Mouse (Mus musculus) right cerebral cortex, postnatal 4 days (tissue): ENCODE measurements around the gene Specc1l.
"Not testable (repeated sequence)": the region's sequence is repeated elsewhere in the genome, so short reads cannot be mapped to it uniquely, and the experiment has no call there.

ENCODE experiments used
- DNase-seq: peaks from one replicate; pipeline ENCODE4 v3.0.0-alpha.2; 2022

Gene Specc1l

DNA sequence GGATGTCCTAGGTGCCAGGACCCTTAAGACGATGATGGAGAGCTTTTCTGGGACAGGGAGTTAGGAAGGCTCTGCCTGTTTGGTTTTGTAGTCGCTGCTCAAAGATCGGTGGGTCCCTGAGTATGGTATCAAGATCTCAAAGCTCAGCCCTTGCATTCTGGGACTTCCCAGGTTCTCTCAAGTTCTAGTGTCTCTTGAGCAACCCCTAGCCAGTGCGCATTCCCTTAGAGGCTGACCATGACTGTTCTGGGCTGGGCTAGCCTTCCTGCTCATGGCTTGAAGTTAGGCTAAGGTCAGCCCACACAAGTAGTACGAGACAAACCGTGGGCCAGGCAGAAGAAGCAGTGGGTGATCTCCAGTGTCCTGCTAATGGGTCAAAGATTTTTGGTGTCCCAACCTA, 106.3 kb downstream of the Specc1l start:
- DNase-seq: no peak

- no peak for DNase-seq
These were observed 108.4 kb downstream of the Specc1l start for GRCm38 (mm10) chr10:75320321-75320720.

- DNase-seq: no peak
These were observed 111.1 kb downstream of the Specc1l start for GRCm38 (mm10) chr10:75322966-75323365.

DNA sequence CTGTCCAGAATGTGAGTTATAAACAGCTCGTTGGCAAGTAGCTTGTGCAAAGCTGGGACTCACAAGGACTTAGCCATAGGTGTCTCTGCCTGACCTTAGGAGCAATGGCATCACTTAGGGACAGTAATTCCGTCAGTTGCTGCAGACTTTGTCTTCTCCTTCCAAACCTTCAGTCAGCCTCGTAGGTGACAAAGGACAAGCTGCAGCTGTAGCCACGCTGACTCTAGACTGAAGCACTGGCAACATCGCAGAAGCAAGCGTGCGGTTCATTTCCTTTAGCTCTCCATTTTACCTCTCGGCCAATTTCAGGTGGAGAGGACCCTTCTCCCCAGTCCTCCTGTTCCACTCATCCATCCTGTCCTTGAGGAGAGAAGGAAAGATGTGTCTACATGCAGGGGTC, 112.1 kb downstream of the Specc1l start:
- DNase-seq: no peak

- no peak for DNase-seq
These were observed 112.5 kb downstream of the Specc1l start for GRCm38 (mm10) chr10:75324391-75324790.

DNA sequence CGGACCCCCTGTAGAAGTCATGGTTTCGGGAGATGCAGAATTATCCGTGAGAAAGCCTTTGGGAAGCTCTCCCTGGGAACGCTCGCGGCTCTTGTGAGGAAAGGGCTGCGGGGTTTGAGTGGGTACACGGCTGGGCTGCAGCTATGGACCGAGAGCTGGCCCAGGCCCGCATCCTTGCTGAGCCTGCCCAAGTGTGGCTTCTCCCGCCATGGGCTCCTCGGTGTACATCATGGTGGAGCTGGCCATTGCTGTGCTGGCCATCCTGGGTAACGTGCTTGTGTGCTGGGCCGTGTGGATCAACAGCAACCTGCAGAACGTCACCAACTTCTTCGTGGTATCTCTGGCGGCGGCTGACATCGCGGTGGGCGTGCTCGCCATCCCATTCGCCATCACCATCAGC, 113.9 kb downstream of the Specc1l start:
- DNase-seq: no peak

- no peak for DNase-seq
These were observed 114.7 kb downstream of the Specc1l start for GRCm38 (mm10) chr10:75326553-75326952.

GRCm38 (mm10) chr10:75327081-75327480, 115.2 kb downstream of the Specc1l start:
- no peak for DNase-seq

GRCm38 (mm10) chr10:75328201-75328704, 116.4 kb downstream of the Specc1l start:
- no peak for DNase-seq

GRCm38 (mm10) chr10:75332268-75332667, 120.4 kb downstream of the Specc1l start:
- no peak for DNase-seq

- DNase-seq: no peak
These were observed 121.4 kb downstream of the Specc1l start for GRCm38 (mm10) chr10:75333176-75333776.

DNA sequence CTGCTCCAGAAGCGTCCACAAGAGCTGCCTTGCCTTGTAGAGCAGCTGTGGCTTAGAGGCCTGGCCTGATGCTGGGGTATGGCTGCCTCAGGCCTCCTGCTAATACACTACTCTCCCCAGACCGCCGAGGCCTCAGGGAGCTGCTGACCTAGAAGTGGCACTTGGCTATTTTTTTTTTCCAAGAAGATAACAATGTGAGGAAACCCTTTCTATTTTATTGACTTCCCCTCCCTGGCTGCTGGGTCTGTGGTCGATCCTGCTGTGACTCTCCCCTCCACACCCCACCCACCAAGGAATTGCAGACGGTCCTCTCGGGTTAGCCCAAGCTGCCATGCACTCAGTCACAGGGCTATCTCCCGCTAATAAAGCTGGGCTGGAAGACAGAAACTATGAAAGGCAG, 122.3 kb downstream of the Specc1l start:
- no peak for DNase-seq

- no peak for DNase-seq
These were observed 123.2 kb downstream of the Specc1l start for GRCm38 (mm10) chr10:75335075-75335474.

GRCm38 (mm10) chr10:75337231-75337630, 125.4 kb downstream of the Specc1l start:
- DNase-seq: no peak

- DNase-seq: no peak
These were observed 127.0 kb downstream of the Specc1l start for GRCm38 (mm10) chr10:75338852-75339251.

DNA sequence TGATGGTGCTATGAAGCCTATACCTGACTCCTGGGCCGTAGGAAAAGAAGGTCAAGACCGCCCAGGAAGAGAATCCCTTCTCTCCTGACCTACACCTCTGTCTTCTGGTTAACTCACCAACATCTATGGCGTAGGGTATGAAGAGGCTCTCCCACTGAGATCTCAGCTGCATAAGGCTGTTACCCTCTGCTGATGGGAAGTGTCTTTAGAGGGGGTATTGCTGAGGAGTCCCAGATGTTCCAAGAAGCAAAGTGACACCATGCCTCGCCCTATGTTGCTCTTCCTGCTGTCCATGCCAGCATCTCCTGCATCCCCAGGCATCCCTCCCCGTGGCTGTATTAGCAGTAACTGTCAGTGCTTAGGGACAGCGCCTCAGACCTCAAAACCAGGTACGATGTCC, 127.5 kb downstream of the Specc1l start:
- DNase-seq: no peak

DNA sequence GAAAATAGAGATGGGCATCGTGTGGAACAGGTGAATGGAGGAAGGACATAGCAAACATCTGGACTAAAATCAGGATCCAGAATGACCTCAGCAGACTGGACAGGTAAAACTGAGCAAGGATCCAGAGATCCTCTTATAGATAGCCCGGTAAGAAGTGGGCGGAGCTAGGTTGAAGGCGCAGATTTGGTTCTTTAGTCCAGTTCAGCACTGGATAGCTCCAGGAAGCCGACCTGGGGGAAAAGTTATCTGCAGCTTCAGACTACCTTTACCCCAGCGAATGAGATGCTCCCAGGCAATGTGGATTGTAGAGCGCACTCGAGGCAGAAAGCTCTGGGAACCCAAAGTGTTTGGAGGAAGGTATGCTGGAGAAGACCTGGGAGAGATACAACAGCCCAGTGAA, 130.1 kb downstream of the Specc1l start:
- no peak for DNase-seq

DNA sequence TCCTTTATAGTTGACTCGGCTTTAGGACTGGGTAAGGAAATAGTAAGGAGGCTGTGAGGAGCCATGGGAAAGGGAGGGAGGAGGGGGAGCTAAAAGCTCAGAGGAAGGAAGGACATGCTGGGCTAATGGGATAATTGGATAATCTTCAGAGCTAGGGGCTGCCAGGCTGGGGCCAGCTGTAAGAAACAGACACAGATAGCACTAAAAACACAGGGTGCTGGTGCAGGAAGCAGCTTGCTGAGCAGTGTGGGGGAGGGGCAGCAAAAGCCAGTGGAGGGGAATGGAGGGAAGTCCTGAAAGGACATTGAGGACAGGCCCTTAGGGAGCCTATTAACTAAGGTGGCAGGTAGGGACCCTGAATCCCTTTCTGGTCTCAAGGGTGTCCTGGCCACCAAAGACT, 132.7 kb downstream of the Specc1l start:
- not testable (repeated sequence) for DNase-seq

- DNase-seq: no peak
These were observed 133.4 kb downstream of the Specc1l start for GRCm38 (mm10) chr10:75345265-75345664.

DNA sequence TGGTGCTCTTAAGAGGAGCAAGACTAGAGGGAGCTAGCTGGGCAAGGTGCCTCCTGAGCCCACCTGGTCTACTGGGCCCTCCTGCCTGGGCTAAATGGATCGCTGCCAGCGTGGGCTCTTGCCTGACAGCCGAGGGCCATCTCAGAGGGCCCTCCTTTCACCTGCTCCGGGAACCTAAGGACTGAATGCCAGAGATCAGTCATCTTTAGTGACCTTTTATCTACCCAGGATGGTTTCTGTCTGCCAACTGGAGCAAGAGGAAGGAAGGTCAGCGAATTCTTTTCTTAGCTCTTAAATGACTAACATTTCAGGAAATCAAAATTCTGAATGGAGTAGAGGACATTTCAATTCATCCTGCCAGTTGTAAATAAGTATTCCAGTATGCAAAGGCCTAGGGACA, 138.7 kb downstream of the Specc1l start:
- DNase-seq: no peak

- no peak for DNase-seq
These were observed 140.7 kb downstream of the Specc1l start for GRCm38 (mm10) chr10:75352541-75352940.

- not testable (repeated sequence) for DNase-seq
These were observed 142.0 kb downstream of the Specc1l start for GRCm38 (mm10) chr10:75353838-75354241.

DNA sequence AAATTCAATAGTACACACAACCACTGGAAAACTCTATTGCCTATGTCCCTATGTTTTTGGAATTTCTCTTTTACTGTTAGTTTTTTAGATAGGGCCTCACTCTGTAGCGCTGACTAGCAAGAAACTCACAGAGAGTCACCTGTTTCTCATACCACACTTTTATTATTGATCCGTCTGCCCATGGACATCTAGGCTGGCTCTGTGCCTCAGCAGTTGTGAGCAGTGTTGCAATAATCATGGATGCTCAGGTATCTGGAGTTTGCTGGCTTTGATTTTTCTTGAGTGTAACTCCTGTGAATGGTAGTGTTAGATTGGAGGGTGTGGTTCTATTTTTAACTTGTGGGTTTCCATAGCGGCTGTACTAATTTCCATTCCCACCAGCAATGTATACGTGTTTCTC, 143.5 kb downstream of the Specc1l start:
- no peak for DNase-seq
